14 mouse cellular contexts compared by ENCODE assay signal in the genomic region with DNA sequence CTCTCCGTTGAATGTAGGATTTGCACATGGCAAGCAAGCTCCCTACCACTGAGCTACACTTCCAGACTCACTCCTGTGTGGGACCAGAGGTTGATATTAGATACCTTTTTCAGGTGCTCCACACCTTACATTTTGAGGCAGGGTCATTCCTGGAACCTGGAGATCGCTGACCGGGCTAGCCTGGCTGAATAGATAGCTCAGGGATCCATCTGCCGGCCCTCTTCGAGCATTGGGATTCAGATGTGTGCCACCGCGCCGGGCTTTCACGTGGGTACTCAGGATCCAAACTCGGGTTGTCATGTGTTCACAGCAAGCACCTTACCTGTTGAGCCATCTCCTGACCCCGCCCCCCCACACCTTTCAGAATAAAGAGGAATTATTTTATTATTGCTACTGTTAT. TPM values are rescaled to one million over a fixed set of nuclear protein-coding genes. Genes with fewer than 3 reads are reported as not detected.
DNase-seq lines count a peak whose midpoint lies in the region.
"Had no signal": no experiment of that assay in that cellular context is flagged by ENCODE, and none has a peak within 500 bp of the region (broad histone marks: within the 10 kb centered on the region; RNA-seq: fewer than 3 reads in every experiment).

No protein-coding gene starts in this region.

- DNase-seq in heart, adult 11 months: peak; percentile 85
- DNase-seq in heart, adult 18-20 months: no peak
- DNase-seq: adrenal gland, adult 2 months; adrenal gland, adult 8-10 months; adrenal gland, postnatal 10 days; adrenal gland, postnatal 14 days; adrenal gland, postnatal 25 days; adrenal gland, postnatal 36 days; B cell, adult 2 months; cerebellum, adult 11 months; cerebellum, adult 11-12 months; cerebellum, adult 18-20 months; cerebellum, adult 2 months had no signal

RNA-seq across cellular contexts. Expression of a gene that starts 31.3 kb away (rescaled TPM):
- 1 to 10 TPM; 2.2 to 2.4 TPM for total RNA-seq in heart, adult 18-20 months (2021)
- total RNA-seq: CH12.LX had no signal
